Mouse (Mus musculus) bone marrow macrophage, adult 2 months (primary cell): ENCODE results near the gene Grm6.

ENCODE experiments used
- CTCF ChIP-seq: IDR thresholded peaks from 2 replicates; pipeline ENCODE4 v1.5.1; 2012; ENCODE audit warnings: low read depth, mild to moderate bottlenecking, low read length, moderate library complexity
- POLR2A ChIP-seq: IDR thresholded peaks from 2 replicates; pipeline ENCODE4 v1.6.1; 2012; ENCODE audit warnings: mild to moderate bottlenecking, low read depth, low read length, borderline replicate concordance

DNA sequence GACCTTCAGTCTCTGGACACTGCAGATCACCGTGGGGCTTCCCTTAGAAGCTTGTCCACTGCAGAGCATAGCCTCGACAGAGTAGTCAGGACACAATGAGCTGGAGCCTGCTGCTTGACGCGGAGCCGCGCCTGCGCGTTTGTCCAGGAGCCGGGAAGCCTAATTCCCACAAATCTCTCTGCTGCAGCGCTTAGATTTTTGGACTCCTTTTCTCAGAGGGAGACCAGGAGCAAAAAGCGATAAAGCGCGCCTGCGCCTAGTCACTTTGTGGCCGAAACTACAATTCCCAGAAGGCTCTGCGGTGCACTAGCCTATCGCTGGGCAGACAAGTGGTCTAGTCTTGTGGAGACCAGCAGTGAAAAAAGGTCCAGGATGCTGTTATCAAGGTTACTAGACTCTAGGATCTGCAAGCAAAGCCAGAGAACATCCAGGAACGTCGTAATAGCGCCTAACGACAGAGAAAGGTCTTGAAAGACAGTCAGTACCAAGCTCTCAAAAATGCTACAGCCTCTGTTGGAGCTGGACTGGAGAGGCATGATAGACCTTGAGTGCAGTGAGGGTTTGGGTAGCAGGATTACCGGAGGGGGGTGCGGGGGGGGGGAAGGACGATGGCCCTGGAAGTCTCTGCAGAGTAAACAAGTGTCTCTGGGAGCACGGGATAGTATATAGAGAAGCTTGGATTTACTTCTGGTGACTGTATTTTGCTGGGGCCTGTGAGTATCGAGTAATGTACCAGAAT is 37.1 kb downstream of the Grm6 start, which contains the start of gene Zfp454:
- TF ChIP-seq POLR2A (no peak), CTCF (no peak)
